Mouse (Mus musculus) cerebellum, postnatal 4 days (tissue): ENCODE measurements at regions not wholly inside any gene's neighbourhood (a gene's known extent, or its start where the extent isn't known, plus 50 kb on each side); places are given as distances from the start of the nearest gene placed in this dataset.

ENCODE experiments used
- DNase-seq, 2 experiments: peaks; one replicate each; pipeline ENCODE4 v3.0.0; 2022; ENCODE audit warnings: low spot score in 2 of 2, mixed read lengths in 1 of 2

- DNase-seq: peak in 1 of 2 experiments; percentile 22
Measured at GRCm38 (mm10) chr5:149908376-149909078, 109.9 kb upstream of the Rxfp2 start.

- no peak for DNase-seq
Measured at GRCm38 (mm10) chr5:149909108-149909739, 109.3 kb upstream of the Rxfp2 start.

GRCm38 (mm10) chr5:149909971-149910370 is 108.5 kb upstream of the Rxfp2 start:
- no peak for DNase-seq

DNA sequence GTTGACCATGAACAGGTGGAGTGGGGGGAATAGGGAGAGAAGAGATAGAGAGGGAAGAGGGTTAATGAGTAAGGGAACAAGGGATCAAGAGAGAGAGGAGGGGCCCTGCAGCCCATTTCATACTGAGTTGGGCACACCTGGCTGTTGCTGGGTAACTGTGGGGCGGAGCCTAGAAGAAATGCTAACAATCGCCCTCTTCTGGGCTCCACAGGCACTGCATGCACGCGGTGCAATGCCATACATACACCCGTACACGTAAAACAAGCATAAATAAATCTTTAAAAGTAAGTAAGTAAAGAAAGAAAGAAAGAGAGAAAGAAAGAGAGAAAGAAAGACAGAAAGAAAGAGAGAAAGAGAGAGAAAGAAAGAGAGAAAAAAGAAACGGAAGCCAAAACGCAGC is 106.5 kb upstream of the Rxfp2 start:
- DNase-seq: no peak

- no peak for DNase-seq
Measured at GRCm38 (mm10) chr5:149915761-149916160, 102.7 kb upstream of the Rxfp2 start.

DNA sequence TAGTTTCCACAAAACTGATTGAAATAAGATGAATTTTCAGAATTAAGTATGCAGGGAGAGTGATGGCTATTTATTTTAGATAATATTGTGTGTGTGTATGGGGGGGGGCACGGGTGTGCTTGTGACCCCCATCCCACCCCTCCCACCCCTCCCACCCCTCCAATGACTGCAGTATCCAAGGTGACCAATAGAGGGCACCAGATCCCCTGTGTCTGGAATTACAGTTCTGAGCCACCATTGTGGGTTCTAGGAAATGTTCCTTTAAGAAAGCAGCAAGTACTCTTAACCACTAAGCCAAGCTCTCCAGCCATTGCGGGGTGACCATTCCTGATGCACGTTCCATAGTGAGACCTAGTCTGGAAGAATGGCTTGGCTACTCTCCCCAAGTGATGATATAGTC is 101.1 kb upstream of the Rxfp2 start:
- DNase-seq: no peak

GRCm38 (mm10) chr5:149919097-149919496 is 99.4 kb upstream of the Rxfp2 start:
- no peak for DNase-seq

GRCm38 (mm10) chr5:149920326-149920725 is 98.1 kb upstream of the Rxfp2 start:
- DNase-seq: no peak

GRCm38 (mm10) chr5:149924501-149924900 is 94.0 kb upstream of the Rxfp2 start:
- no peak for DNase-seq

DNA sequence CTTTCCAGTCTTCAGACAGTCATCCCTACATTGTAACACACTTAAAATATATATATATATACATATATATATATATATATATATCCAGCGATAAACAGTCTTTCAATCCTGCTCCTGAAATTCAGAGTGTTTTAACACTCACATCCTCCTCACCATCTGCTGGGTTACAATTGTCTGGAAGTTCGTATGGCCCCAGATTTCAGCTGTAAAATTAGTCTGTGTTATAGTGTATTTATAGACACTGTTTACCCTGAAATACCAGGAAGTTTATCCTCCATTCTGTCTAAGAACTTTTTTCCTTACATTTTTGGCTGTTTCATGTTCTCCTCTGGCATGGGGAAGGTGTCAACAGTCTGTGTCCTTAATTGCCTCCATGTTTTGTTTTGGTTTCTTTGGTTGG is 91.7 kb upstream of the Rxfp2 start:
- DNase-seq: no peak

GRCm38 (mm10) chr5:149931574-149932161 is 86.8 kb upstream of the Rxfp2 start:
- no peak for DNase-seq

DNA sequence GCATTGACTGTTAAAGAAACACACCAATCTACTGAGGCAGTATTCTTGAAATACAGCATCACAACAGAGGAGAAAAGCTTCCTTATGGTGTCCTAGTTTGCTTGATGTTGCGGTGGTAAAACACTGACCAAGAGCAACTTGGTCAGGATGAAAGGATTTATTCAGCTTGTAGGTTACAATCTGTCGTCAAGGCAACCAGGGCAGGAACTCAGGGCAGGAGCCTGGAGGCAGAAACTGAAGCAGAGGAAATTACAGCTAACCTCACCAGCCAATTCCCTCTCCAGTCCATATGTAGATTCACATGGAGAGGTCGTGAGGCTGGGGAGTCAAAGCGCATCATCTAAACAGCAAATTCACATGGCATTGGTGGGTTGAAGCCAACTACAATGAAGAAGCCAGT is 86.3 kb upstream of the Rxfp2 start:
- no peak for DNase-seq

DNA sequence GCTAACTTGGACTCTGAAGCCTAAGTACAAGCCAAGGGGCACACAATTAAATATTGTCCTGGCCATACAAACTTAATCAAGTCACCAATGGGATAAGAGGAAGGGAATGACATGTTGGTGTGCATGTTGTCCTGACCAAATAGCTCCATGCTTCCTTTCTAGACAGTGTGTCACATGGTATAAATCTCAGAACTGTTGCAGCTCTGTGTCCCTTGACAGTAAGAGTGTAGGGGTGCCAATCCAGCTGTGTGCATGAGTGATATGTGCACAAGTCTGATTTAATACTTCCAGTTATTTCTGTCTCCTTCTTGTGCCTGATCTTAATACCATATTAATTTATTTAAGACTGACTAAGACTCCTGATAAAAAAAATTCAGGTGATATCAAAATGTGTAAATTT is 72.8 kb upstream of the Rxfp2 start:
- DNase-seq: no peak

DNA sequence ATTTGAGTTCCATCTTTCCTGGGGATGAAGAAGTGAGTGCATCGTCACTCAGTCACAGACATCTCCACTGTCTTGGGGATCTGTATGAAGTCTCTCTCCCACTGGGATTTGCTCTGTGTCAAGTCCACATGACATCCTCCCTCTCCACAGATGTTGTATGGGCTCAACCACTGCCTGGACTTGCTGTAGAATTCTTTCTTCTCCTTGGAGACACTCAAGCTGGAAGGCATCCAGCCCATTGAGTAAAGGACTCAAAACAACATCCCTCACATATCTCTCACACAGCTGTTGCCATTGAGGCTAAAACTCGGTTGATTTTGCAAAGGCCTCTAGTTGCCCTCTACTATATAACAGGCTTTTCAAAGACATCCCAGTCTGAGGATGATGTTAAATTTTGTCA is 71.0 kb upstream of the Rxfp2 start:
- DNase-seq: no peak

- no peak for DNase-seq
Measured at GRCm38 (mm10) chr5:149956931-149957330, 61.5 kb upstream of the Rxfp2 start.

GRCm38 (mm10) chr5:149961178-149961577 is 57.3 kb upstream of the Rxfp2 start:
- DNase-seq: no peak

DNA sequence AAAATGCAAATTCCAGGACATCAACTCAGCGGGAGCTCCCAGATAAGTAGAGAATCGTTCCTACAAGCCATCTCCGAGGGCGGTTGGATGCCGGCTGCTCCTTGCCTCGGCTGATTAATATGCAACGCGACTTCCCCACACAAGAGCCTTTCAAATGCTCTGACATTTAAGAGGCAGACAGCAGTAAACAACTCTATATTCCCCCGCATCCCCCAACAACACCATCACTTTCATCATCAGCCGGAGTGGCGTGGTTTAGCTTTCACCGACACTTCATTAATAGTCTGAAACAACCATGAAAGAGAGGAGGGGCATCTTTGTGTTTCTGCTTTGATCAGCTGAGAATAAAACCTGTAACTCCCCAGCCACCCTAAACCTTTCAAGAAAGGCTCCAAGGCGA is 53.7 kb upstream of the Rxfp2 start:
- DNase-seq: no peak
